Mouse (Mus musculus): Measurements from ENCODE around the gene Mical3.
A peak's percentile ranks its signal among the peaks of the same experiment; 100 is the strongest.

The Mical3 gene

DNA sequence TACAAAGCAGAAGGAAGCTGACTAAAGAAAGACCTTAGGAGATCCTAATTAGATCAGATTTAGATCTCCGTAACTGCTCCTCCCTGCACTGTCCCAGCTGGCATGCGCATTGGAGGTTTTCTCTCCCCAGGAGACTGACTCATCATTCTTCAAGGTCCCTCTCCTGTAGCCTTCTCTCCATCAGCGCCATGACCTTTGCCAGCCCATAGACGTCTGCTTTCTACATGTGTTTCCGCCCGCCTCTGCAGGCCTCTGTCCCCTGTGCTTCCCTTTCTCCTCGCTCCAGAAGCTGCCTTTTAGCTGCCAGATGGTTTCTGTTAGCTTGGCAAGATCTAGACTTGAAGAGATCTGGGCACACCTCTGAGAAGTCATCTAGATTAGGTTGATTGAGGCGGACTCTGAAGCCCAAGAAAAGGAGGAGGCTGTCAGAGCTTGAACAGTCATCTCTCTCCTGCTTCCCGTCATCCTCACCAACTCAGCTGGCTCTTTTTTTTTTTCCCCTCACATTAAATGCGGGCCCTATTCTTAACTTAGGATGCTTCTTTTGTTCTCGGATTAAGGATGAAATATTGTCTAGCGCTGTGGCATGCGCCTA is 14.3 kb upstream of the Mical3 start:
- DNase-seq, result no peak

- no peak for DNase-seq
These were observed 13.3 kb upstream of the Mical3 start for GRCm38 (mm10) chr6:121144066-121144465.

- no peak for DNase-seq
These were observed 12.6 kb upstream of the Mical3 start for GRCm38 (mm10) chr6:121143439-121143838.

DNA sequence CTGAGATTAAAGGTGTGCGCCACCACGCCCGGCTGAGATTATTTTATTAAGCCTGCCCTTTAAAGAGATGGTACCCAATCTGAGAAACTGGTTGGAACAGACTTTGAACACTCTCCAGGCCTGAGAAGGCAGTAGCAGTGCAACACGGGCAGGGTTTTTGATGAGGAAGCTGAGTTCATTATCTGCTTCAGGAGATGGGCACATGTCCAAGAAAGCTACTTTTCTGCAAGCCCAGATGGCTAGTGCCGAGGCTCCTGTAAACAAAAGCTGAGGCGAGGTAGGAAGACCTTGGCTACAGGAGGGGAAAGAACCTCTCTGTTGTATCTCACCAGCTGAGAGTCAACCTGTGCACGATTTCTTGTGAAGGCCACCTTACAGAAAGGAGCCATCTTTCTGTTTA is 11.5 kb upstream of the Mical3 start:
- DNase-seq, result no peak

DNA sequence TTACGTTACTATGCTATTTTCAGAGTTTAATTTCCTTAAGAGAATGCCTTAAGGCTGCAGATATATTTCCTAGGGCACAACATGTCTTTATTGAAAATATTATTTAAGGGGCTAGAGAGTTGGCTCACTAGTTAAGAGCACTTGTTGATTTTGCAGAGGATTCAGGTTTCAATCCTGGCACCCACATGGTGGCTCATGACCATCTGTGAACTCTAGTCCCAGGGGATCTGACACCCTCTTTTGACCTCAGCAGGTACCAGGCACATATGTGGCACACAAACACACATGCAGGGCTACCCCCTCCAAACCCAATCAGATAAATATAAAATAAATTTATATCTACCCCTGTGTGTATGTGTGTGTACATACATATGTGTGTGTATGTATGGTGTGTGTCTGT is 8.5 kb upstream of the Mical3 start:
- no peak for DNase-seq

DNA sequence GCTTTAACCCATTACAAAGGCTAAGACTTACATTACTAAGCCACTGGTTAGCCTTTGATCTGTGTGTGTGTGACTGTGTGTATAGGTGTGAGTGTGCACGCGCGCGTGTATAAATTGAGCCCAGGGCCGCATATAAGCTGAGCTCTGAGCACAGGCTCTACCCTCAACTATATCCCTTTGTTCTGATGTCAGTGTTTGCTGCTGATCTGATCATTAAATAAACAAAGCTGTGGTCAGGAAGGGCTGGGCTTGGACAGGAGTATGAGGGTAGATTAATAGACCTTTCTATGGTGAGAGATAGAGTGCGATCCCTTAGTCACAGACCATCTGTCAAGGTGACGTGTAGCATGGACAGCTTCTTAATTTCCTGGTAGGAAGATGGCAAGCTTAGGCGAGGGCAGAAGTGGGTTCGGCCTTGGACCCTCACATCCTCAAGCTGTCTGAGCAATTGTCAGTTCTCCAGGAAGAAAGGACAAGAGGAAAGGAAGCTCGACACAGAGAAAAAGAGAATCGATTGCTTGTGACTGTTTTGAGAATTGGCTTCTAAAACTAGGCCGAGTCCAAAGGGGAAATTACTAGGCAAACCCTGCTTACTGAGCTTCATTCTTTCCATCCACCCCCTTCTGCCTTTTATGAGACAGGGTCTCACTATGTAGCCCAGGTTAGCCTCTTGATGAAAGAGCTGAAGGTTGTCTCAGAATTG is 7.7 kb upstream of the Mical3 start:
- DNase-seq, result no peak

GRCm38 (mm10) chr6:121137222-121137621 is 6.4 kb upstream of the Mical3 start:
- DNase-seq, result no peak

DNA sequence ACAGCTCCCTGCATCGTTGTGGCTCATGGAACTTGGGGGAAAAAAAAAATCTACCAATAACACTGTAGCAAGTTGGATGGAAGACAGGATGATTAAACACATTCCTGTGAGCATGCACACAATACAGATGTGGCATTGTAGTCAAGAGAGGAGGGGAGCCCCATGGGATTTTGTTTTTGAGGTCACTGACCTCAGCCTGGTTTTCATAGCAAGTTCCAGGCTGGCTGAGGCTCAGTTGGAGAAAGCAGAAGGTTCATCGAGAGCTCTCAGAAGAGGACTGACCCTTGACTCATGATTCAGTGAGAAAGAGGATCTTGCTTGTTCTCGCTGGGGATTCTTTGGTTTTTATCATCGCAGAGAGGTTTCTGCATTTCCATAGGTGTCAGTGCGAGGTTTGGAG is 4.1 kb upstream of the Mical3 start:
- no peak for DNase-seq

GRCm38 (mm10) chr6:121134249-121134648 is 3.5 kb upstream of the Mical3 start:
- no peak for DNase-seq

- DNase-seq, result peak; percentile 80 to 84
These were observed 627 bp downstream of the Mical3 start for GRCm38 (mm10) chr6:121130039-121130705.

GRCm38 (mm10) chr6:121129506-121129905 is 1.3 kb downstream of the Mical3 start:
- DNase-seq, result no peak

DNA sequence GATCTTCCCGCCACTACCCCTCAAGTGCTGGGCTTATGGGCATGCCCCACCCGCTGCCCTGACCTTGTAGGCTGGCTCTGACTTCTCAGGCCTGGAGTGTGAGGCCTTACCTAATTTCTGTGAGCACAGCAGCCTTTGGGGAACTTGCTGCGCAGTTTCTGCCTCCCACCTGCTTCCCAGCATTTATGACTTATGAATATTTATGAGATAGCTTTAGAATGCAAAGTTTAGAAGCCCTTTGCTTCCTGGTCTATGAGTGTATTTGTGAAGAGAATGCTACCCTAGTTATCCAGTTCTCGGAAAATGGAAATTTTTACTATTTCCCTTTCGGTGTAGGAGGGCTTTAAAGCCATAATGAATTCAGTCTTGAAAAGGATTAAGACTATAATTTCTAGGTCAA is 2.1 kb downstream of the Mical3 start:
- DNase-seq, result no peak

- no peak for DNase-seq
These were observed 3.1 kb downstream of the Mical3 start for GRCm38 (mm10) chr6:121127726-121128125.

DNA sequence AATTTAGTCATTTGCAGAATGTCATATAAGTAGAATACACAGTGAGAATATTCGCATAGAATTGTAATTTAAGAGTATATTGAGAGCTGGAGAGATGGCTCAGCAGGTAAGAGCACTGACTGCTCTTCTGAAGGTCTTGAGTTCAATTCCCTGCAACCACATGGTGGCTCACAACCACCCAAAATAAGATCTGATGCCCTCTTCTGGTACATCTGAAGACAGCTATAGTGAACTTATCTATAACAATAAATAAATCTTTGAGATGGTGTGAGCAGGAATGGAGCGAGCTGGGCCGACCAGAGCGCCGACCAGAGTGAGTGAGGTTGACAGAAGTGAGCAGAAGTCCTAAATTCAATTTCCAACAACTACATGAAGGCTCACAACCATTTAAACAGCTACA is 4.6 kb downstream of the Mical3 start:
- DNase-seq, result no peak

GRCm38 (mm10) chr6:121122739-121123241 is 8.0 kb downstream of the Mical3 start:
- DNase-seq, result no peak

DNA sequence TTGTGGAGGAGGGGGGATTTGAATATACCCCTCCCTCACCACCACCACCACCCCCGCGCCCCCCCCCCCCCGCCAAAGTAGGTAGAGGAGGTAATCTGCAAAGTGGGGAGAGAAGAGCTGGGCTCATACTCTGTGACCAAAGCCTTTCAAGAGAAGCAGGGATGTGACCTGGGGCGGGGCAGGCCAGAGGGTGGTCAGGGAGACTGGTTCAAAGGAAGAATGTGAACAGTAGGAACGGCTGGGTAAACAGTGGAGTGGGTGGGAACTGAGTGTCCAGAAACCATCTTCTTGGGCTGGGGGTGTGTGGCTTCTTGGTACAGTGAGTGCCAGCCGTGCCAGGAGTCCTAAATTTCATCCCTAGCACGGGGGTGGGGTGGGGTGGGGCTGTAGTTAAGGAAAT is 10.0 kb downstream of the Mical3 start:
- DNase-seq, result no peak

DNA sequence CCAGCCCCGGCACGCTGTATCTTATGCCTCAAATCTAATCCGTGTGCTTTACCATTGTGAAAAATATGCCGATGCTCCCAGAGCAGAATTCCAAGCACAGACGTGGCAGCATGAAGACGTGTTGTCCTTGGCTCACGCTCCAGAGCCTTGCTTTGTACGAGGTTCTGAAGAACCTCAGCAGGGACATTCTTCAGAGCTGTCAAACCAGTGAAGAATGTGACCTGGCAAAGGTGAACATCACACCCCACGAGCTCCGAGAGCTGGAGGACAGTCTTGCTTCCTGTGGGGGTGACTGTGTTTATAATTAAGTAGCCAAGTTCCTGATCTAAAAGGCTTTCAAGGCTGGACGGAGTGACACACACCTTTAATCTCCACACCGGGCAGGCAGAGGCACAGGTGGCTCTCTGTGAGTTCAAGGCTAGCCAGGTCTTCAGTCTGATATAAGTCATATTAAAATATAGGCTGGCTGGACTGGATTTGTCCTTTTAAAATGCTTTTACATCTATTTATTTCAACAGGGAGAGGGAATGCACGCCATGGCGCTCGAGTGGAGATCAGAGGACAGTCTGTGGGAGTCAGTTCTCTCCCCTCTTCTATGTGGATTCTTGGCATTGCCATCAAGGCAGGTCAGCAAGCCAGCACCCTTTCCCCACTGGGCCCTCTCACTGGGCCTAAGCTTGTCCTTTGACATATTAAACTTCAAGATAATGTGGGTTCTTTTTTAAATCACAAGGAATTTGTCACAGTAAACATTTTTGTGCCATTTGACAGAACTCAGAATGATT is 12.6 kb downstream of the Mical3 start:
- no peak for DNase-seq

GRCm38 (mm10) chr6:121117142-121117541 is 13.7 kb downstream of the Mical3 start:
- no peak for DNase-seq

DNA sequence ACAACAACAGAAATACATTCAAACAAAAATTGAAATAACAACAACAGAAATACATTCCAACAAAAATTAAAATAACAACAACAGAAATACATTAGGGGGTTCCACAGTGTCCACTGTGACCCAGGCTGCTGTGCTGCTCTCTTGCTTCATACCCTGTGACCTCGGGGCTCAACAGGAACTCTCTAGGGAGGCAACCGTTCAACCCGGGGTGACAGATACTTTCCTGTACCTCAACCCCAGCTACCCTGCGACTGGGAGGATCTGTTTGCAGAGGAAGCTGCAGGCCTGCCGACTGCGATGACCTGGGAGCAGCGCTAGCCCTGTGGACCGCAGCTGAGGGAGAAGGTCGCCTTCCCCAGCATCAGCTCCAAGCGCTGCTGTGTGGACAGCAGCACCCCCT is 14.4 kb downstream of the Mical3 start:
- no peak for DNase-seq

- DNase-seq, result no peak
These were observed 19.2 kb downstream of the Mical3 start for GRCm38 (mm10) chr6:121111448-121112055.

DNA sequence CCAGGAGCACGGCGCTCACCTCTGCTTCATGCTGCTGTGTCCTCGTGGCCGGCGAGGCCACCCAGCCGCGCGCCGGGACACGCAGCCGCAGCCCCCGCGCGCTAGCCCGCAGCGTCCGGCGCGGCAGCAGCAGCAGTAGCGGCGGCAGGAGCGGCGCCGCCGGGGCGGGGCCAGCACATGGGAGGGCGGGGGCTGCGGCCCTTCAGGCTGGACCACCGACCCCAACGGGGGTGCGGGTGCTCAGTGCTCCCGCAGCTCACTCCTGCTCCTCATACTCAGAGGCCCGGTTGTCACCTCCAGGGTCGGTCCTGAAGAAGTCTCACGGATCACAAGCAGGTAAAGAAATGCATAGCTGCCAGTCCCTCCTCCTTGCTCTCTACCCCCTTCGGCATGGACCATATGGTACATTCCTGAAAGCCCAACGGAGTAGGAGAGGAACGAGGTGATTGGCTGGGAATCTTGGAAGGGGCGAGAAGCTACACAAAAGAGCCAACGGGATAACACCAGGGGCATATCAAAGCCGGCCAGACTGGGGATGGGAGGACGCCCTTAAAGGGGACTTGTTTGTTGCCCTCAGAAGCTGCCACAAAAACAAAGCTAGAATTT is 20.7 kb downstream of the Mical3 start:
- DNase-seq, result peak; percentile 86

Data from thymus, postnatal 36 days (tissue).